Mouse (Mus musculus) midbrain, embryonic 14.5 days (tissue): ENCODE measurements around the gene Gm49366. TPM values are rescaled to one million over a fixed set of nuclear protein-coding genes. Genes with fewer than 3 reads are reported as not detected.
"Not testable (repeated sequence)": the region's sequence is repeated elsewhere in the genome, so short reads cannot be mapped to it uniquely, and the experiment has no call there.

Source experiments
- ATAC-seq: fragments of 200-750 bp; cut with Nextera tagmentation; 2 replicates; pipeline ENCODE4 v1.8.0; 2017; ENCODE audit warnings: moderate number of reproducible peaks, moderate library complexity; ENCODE audit not compliant: low FRiP score, low TSS enrichment
- DNase-seq: peaks from one replicate; pipeline ENCODE4 v3.0.0-alpha.2; 2015
- H3K27ac ChIP-seq: fragments of 300-500 bp; sonication (generic); replicated peaks from 2 replicates; pipeline ENCODE4 v1.5.1; 2014; ENCODE audit warnings: mild to moderate bottlenecking, low read depth, low read length, moderate library complexity
- H3K27me3 ChIP-seq: fragments of 300-500 bp; sonication (generic); 2 replicates; pipeline ENCODE4 v1.6.1; 2014; ENCODE audit warnings: low read length, control low read depth, mixed read lengths; ENCODE audit not compliant: control insufficient read depth, insufficient read depth
- H3K36me3 ChIP-seq: fragments of 300-500 bp; sonication (generic); 2 replicates; pipeline ENCODE4 v1.6.1; 2014; ENCODE audit warnings: low read length, control low read depth; ENCODE audit not compliant: control insufficient read depth, insufficient read depth
- H3K4me1 ChIP-seq: fragments of 300-500 bp; sonication (generic); 2 replicates; pipeline ENCODE4 v1.6.1; 2014; ENCODE audit warnings: mild to moderate bottlenecking, antibody characterized with exemption, low read length, control low read depth; ENCODE audit not compliant: control insufficient read depth, insufficient read depth
- H3K4me2 ChIP-seq: fragments of 300-500 bp; sonication (generic); 2 replicates; pipeline ENCODE4 v1.6.1; 2014; ENCODE audit warnings: mild to moderate bottlenecking, low read length, moderate library complexity
- H3K4me3 ChIP-seq: fragments of 300-500 bp; sonication (generic); replicated peaks from 2 replicates; pipeline ENCODE4 v1.5.1; 2014; ENCODE audit warnings: low read depth, low read length
- H3K9ac ChIP-seq: fragments of 300-500 bp; sonication (generic); replicated peaks from 2 replicates; pipeline ENCODE4 v1.6.1; 2014; ENCODE audit warnings: mild to moderate bottlenecking, low read length, moderate library complexity
- H3K9me3 ChIP-seq: fragments of 300-500 bp; sonication (generic); 2 replicates; pipeline ENCODE4 v1.6.1; 2016; ENCODE audit warnings: low read length, control low read depth, mixed read lengths; ENCODE audit not compliant: control insufficient read depth
- WGBS: fragments of 180-500 bp; shearing (Covaris S2); extraction: QIAGEN DNeasy Blood & Tissue Kit; methylation state at CpG from one replicate; pipeline ENCODE4 v1.1.7; 2014; 5-methylcytosine and 5-hydroxymethylcytosine counted together
- polyA plus RNA-seq: library from polyadenylated mRNA; unstranded; fragments of >200 nt; fragmentation: Nextera tagmentation; extraction: Ambion mirVana; gene quantifications from 2 replicates; pipeline ENCODE4 v1.2.1, GENCODE M21; 2014

The Gm49366 gene
- polyA plus RNA-seq = not detected in 2 replicates

DNA sequence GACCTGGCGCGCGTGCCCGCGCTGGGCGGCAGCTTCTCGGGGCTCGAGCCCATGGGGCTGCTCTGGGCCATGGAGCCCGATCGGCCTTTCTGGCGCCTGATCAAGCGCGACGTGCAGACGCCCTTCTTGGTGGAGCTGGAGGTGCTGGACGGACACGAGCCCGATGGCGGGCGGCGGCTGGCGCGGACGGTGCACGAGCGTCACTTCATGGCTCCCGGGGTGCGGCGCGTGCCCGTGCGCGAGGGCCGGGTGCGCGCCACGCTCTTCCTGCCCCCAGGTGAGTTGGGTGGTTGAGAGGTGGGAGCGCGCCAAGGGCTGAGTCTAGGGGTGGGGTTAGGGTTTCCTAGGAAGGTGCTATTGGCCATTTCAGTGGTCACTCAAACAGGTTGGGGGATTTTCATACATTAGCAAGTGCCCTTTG lies at the start of gene Gm49366:
Gene Gm49366 (plus strand): TSS at position 245 of the 421 bp plus-strand sequence.
- whole genome bisulfite sequencing = 1% methylated on average over 39 of the region's 39 CpGs
- not testable (repeated sequence) for ATAC-seq, H3K4me1 ChIP-seq, H3K9me3 ChIP-seq, H3K27ac ChIP-seq, H3K36me3 ChIP-seq, H3K27me3 ChIP-seq
- peak; percentile 56 for DNase-seq
- Histone ChIP-seq H3K9ac (peak within 1 kb of the TSS; percentile 51), H3K4me2 (peak within 1 kb of the TSS; percentile 58), H3K4me3 (peak within 1 kb of the TSS; percentile 43)

DNA sequence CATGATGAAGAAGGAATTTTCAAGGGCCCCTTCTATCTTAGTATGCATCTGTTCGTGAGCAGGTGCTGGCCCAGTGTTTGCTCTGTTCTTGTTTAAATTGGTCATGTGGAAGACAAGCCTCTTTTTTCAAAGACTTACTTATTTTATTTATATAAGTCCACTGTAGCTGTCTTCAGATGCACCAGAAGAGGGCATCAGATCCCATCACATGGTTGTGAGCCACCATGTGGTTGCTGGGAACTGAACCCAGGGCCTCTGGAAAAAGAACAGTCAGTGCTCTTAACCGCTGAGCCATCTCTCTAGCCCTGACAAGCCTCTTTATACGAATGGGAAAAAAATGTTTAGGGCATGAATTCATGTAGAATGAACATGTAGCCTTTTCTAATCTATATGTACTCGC lies 49.4 kb upstream of the Gm49366 start:
- Histone ChIP-seq H3K27me3 (no peaks in the 10 kb centered on the region), H3K4me1 (peaks cover 4% of the 10 kb centered on the region; the same call in 1 of the 2 replicates), H3K27ac (no peak overlapping the region), H3K4me2 (no peak overlapping the region), H3K36me3 (no peaks in the 10 kb centered on the region), H3K4me3 (no peak overlapping the region), H3K9me3 (no peaks in the 10 kb centered on the region), H3K9ac (no peak overlapping the region)
- no peak for DNase-seq
- ATAC-seq = no peak
- WGBS = 97% methylated on average over 4 of the region's 4 CpGs

DNA sequence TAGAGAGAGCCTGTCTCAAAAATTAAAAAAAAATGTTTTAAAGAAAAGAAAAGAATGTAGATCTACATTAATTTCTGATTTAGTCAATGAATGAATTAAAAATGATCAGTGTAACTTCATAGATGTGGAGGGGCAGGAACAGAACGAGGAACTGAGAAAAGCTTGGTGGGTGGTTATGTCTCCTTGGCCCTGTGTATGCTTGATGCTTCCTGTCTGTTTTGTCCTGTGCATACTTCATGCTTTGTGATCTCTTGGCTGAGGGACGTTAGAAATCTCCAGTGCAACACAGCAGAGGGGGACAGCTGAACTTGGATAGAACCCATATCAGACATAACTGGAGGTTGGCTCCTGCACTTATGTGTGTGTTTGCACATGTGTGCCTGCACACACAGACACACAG lies 41.5 kb upstream of the Gm49366 start:
- no peak for ATAC-seq
- no peak overlapping the region for H3K9ac ChIP-seq

DNA sequence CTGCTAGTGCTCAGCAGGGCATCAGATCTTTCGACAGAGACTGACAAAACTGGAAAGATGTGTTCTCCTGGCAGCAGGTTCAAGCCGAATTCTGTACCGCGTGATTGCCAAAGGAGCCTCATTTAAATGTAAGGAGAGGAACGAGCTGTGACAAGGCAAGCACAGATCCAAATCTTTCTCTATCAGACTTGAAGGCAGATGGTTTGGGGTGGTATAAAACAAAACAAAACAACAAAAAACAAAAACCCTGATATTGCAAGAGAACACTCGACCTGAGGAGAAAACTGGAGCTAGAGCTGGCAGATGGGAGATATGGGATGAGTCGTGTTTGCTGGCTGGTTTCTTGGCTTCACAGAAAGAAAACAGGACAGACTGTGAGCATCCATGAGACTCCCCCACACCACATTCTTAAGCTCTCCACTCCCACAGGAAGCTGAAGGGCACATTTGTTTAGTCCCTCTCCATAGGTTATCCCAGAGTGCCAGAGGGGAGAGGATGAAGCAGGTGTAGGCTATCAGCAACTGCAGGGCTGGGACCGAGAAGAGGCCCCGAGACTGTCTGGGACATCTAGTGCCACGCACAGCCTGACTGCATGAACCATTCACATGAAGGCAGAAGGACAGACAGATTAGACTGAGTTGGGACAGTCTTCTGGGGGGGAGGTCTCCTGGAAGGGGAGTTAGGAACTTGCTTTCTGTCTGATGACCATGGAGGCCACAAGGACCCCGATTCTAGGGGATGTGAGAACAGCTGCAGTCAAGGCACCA lies 40.2 kb upstream of the Gm49366 start:
- Histone ChIP-seq H3K36me3 (no peaks in the 10 kb centered on the region), H3K4me3 (no peak overlapping the region), H3K9me3 (no peaks in the 10 kb centered on the region), H3K9ac (no peak overlapping the region), H3K4me1 (no peaks in the 10 kb centered on the region), H3K27ac (no peak overlapping the region), H3K4me2 (no peak overlapping the region), H3K27me3 (no peaks in the 10 kb centered on the region)
- WGBS = 65% methylated on average over 11 of the region's 11 CpGs
- DNase-seq (no peak), ATAC-seq (no peak)

More for the DNA sequence above, 41.5 kb upstream of the Gm49366 start:
- Histone ChIP-seq H3K27me3 (no peaks in the 10 kb centered on the region), H3K4me3 (no peak overlapping the region), H3K27ac (no peak overlapping the region), H3K9me3 (no peaks in the 10 kb centered on the region), H3K36me3 (no peaks in the 10 kb centered on the region), H3K4me1 (no peaks in the 10 kb centered on the region), H3K4me2 (no peak overlapping the region)
- no peak for DNase-seq
- 57% methylated on average over 2 of the region's 2 CpGs for WGBS

DNA sequence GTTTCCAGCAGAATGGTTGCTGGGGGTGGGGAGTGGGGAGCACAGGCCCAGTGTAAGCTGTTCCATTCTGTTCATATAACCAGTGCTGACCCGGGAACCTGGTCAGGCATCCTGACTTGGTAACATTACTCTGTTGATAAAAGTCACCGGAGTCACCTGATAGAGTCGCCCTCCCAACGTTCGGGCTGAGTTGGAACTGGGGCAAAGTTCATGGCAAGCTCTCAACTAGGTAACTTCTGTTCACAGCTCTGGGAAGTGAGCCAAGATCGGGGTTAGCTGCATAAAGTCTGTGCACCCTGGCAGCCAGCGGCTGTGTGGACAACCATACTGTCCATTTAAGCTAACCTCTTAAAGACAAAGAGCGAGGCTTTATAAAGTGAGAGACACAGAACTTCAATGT lies 39.5 kb upstream of the Gm49366 start:
- H3K36me3 ChIP-seq, H3K27me3 ChIP-seq, H3K9me3 ChIP-seq, H3K4me1 ChIP-seq, H3K27ac ChIP-seq, ATAC-seq, H3K9ac ChIP-seq, H3K4me2 ChIP-seq, H3K4me3 ChIP-seq: not testable (repeated sequence)
- peak; percentile 31 for DNase-seq
- 78% methylated on average over 8 of the region's 8 CpGs for WGBS

DNA sequence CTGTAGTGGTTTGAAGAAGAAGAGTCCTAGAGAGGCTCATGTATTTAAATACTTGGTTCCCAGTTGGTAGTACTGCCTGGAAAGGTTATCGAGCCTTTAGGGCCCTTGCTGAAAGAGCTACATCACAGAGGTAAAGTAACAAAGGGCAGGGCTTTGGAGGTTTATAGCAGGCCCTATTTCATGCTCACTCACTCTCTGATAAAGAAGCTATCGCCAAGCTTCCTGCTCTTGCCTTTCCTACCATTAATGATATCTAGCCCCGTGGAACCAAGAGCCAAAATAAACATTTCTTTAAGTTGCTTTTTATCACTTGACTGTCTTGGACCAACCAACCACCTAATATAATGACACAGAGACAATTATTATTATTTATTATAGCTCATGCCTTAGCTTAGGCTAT lies 38.3 kb upstream of the Gm49366 start:
- Histone ChIP-seq H3K27me3 (no peaks in the 10 kb centered on the region), H3K4me2 (no peak overlapping the region), H3K27ac (no peak overlapping the region), H3K4me1 (no peaks in the 10 kb centered on the region), H3K4me3 (no peak overlapping the region), H3K9me3 (no peaks in the 10 kb centered on the region), H3K9ac (no peak overlapping the region), H3K36me3 (no peaks in the 10 kb centered on the region)
- DNase-seq (no peak), ATAC-seq (no peak)
- WGBS = 91% methylated on average over 3 of the region's 3 CpGs

DNA sequence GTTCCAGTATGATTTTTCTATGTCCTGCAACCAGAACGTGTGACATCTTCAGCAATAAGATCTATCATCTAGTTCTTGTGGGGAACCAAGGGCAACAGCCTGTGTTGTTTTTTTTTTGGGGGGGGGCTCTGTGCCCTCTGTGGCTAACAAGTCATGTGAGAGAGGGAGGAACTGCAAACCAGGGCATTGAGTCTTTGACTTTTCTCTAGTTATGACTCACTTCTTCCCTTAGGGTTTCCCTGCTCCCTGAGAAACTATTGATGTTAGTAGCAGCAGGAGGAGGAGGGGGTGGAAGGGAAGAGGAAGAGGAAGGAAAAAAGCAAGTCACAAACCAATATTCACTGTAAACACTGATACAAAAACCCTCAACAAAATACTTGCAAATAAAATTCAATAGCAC lies 34.9 kb upstream of the Gm49366 start:
- 95% methylated on average over 1 of the region's 1 CpGs for WGBS
- no peaks in the 10 kb centered on the region for H3K9me3 ChIP-seq
- DNase-seq = no peak

DNA sequence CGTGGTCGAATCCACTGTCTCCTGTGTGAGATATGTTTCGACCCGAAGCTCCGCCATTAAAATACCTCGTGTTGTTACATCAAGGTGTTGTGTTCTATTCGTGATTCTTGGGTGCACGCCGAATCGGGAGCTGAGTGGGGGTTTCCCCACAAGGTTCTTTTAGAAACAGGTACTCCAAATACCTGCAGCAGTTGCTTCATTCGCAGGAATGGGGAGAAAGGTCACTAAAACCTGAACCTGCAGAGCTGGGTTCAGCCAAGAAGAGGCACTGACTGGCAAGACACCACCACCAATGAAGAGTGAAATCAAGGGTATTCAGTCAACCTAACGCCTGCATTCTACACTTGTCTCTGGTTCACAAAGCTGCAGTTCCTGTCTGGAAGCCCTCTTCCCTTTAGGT lies 30.5 kb upstream of the Gm49366 start:
- Histone ChIP-seq H3K36me3 (no peaks in the 10 kb centered on the region), H3K4me3 (no peak overlapping the region), H3K9ac (no peak overlapping the region), H3K4me1 (peaks cover 17% of the 10 kb centered on the region), H3K9me3 (no peaks in the 10 kb centered on the region), H3K27ac (peak overlapping the region; percentile 67), H3K4me2 (0 out of 2 replicates have a peak overlapping the region, but pooled peaks have one; percentile 56), H3K27me3 (no peaks in the 10 kb centered on the region)
- 90% methylated on average over 12 of the region's 12 CpGs for WGBS
- DNase-seq = no peak
- no peak for ATAC-seq

More for the DNA sequence above, 34.9 kb upstream of the Gm49366 start:
- Histone ChIP-seq H3K9ac (no peak overlapping the region), H3K4me3 (no peak overlapping the region), H3K27me3 (no peaks in the 10 kb centered on the region), H3K4me1 (no peaks in the 10 kb centered on the region), H3K27ac (no peak overlapping the region), H3K4me2 (no peak overlapping the region), H3K36me3 (no peaks in the 10 kb centered on the region)
- ATAC-seq = no peak

DNA sequence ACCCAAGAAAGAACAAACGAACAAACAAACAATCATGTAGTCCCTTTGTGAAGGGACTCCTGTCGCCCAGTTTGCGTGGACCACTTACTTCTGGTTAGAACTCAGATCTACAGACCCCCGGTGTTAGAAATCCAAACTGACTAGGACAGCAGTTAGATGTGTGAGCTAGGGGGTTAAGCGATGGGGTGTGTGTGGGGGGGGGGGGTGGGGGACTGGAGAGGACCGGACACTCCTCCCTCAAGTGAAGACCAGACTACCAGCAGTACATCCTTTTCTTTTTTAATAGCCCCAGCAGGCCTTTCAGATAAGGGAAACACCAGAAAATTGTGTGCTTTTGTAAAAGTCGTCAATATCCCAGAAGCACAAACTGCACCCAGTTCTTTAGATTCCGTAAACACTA lies 30.0 kb upstream of the Gm49366 start:
- DNase-seq (no peak), ATAC-seq (no peak)
- Histone ChIP-seq H3K4me3 (peak overlapping the region; percentile 43), H3K4me2 (peak overlapping the region; percentile 56), H3K27me3 (no peaks in the 10 kb centered on the region), H3K4me1 (peaks cover 17% of the 10 kb centered on the region), H3K9ac (0 out of 2 replicates have a peak overlapping the region, but pooled peaks have one; percentile 46), H3K36me3 (no peaks in the 10 kb centered on the region), H3K9me3 (no peaks in the 10 kb centered on the region), H3K27ac (peak overlapping the region; percentile 67)
- 41% methylated on average over 8 of the region's 8 CpGs for WGBS
